Mouse (Mus musculus) liver, postnatal 0 days (tissue): Measurements from ENCODE around the gene Cic. TPM values are rescaled to one million over a fixed set of nuclear protein-coding genes. Genes with fewer than 3 reads are reported as not detected.

ENCODE experiments used
- ATAC-seq: fragments of 200-750 bp; cut with Nextera tagmentation; 2 replicates; pipeline ENCODE4 v1.8.0; 2017; ENCODE audit warnings: mild to moderate bottlenecking, moderate library complexity
- DNase-seq: peaks from one replicate; pipeline ENCODE4 v3.0.0-alpha.2; 2016
- H3K27ac ChIP-seq: fragments of 300-500 bp; sonication (generic); 2 replicates; pipeline ENCODE4 v1.5.1; 2014; ENCODE audit warnings: antibody characterized with exemption, moderate library complexity, mild to moderate bottlenecking, low read depth
- H3K27me3 ChIP-seq: fragments of 300-500 bp; sonication (generic); 2 replicates; pipeline ENCODE4 v1.6.1; 2014; ENCODE audit warnings: low read length, control low read depth, mixed read lengths; ENCODE audit not compliant: insufficient read depth
- H3K36me3 ChIP-seq: fragments of 300-500 bp; sonication (generic); replicated peaks from 2 replicates; pipeline ENCODE4 v1.6.1; 2014; ENCODE audit warnings: mild to moderate bottlenecking, control low read depth, low read length, moderate library complexity, mixed read lengths; ENCODE audit not compliant: insufficient read depth
- H3K4me1 ChIP-seq: fragments of 300-500 bp; sonication (generic); 2 replicates; pipeline ENCODE4 v1.6.1; 2014; ENCODE audit warnings: antibody characterized with exemption, mild to moderate bottlenecking, control low read depth; ENCODE audit not compliant: insufficient read depth
- H3K4me2 ChIP-seq: fragments of 300-500 bp; sonication (generic); 2 replicates; pipeline ENCODE4 v1.6.1; 2014; ENCODE audit warnings: low read depth, mild to moderate bottlenecking, low read length, moderate library complexity, mixed read lengths
- H3K4me3 ChIP-seq: fragments of 300-500 bp; sonication (generic); 2 replicates; pipeline ENCODE4 v1.5.1; 2014; ENCODE audit warnings: low read depth, low read length
- H3K9ac ChIP-seq: fragments of 300-500 bp; sonication (generic); replicated peaks from 2 replicates; pipeline ENCODE4 v1.6.1; 2014; ENCODE audit warnings: mild to moderate bottlenecking, moderate library complexity
- H3K9me3 ChIP-seq: fragments of 300-500 bp; sonication (generic); 2 replicates; pipeline ENCODE4 v1.6.1; 2016; ENCODE audit warnings: mild to moderate bottlenecking, control low read depth, low read length, mixed read lengths
- CTCF ChIP-seq: sonication (generic); IDR thresholded peaks from 2 replicates; pipeline ENCODE4 v1.5.1; 2016; ENCODE audit warnings: antibody characterized with exemption, low read depth
- EP300 ChIP-seq: IDR thresholded peaks from 2 replicates; pipeline ENCODE4 v1.6.1; 2016; ENCODE audit warnings: antibody characterized with exemption, low read depth, mild to moderate bottlenecking
- WGBS: fragments of 180-500 bp; shearing (Covaris S2); extraction: QIAGEN DNeasy Blood & Tissue Kit; methylation state at CpG from one replicate; pipeline ENCODE4 v1.1.7; 2014; ENCODE audit not compliant: insufficient replicate concordance; 5-methylcytosine and 5-hydroxymethylcytosine counted together
- polyA plus RNA-seq: library from polyadenylated mRNA; unstranded; fragments of >200 nt; fragmentation: Nextera tagmentation; extraction: Ambion mirVana; gene quantifications from 2 replicates; pipeline ENCODE4 v1.2.1, GENCODE M21; 2015

The Cic gene
- polyA plus RNA-seq, 1 experiment from 2014 or later: 8.9 TPM

DNA sequence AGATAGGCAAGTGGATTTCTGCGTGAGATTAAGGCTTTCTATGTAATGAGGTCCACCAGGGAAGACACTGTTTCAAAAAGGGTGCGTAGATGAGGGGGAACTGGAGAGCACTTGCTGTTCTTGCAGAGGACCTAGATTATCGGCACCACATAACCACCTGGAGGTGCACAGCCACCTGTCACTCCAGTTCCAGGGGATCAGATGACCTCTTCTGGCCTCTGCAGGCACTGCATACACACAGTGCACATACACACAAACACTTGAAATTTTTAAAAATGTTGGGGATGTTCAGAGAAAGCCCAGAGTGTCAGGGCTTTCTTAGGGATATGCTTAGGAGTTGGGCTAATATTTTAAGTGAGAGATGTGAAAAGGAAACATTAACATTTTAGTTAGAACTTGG is 22.4 kb downstream of the Cic start:
- Histone ChIP-seq H3K4me2 (no peak overlapping the region), H3K27ac (no peak overlapping the region), H3K9ac (no peak overlapping the region), H3K36me3 (peaks cover 90% of the 10 kb centered on the region), H3K9me3 (no peaks in the 10 kb centered on the region), H3K4me1 (no peaks in the 10 kb centered on the region), H3K4me3 (no peak overlapping the region), H3K27me3 (no peaks in the 10 kb centered on the region)
- 91% methylated on average over 3 of the region's 3 CpGs for WGBS
- DNase-seq: no peak
- TF ChIP-seq CTCF (peak; percentile 37), EP300 (no peak)
- ATAC-seq: no peak

DNA sequence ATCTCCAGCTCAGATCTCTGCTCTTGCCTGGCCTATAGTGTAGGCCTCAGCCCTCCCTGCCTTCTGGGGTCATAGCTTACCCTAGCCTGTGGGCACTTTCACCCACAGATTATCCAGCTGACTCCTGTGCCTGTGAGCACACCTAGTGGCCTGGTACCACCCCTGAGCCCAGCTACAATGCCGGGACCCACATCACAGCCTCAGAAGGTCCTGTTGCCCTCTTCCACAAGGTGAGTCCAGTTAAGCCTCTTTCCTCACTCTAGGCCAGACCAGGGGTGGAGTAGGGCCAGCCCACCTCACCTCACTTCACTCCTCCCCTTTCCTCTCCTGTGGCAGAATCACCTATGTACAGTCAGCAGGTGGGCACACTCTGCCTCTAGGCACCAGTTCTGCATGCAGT is 23.0 kb downstream of the Cic start:
- Histone ChIP-seq H3K9me3 (no peaks in the 10 kb centered on the region), H3K4me2 (no peak overlapping the region), H3K27ac (no peak overlapping the region), H3K4me3 (no peak overlapping the region), H3K27me3 (no peaks in the 10 kb centered on the region), H3K4me1 (no peaks in the 10 kb centered on the region), H3K36me3 (peaks cover 85% of the 10 kb centered on the region), H3K9ac (no peak overlapping the region)
- TF ChIP-seq EP300 (no peak), CTCF (no peak)
- WGBS: 94% methylated on average over 1 of the region's 1 CpGs
- DNase-seq (no peak), ATAC-seq (no peak)

- peak; percentile 72 for DNase-seq
Observed at GRCm38 (mm10) chr7:25290911-25291310, 23.4 kb downstream of the Cic start.

GRCm38 (mm10) chr7:25292107-25292506 is 24.6 kb downstream of the Cic start:
- no peaks in the 10 kb centered on the region for H3K27me3 ChIP-seq
- no peak overlapping the region for H3K4me3 ChIP-seq
- peaks cover 7% of the 10 kb centered on the region for H3K4me1 ChIP-seq
- TF ChIP-seq EP300: no peak
- no peak for TF ChIP-seq CTCF
- H3K27ac ChIP-seq: no peak overlapping the region
- H3K4me2 ChIP-seq: no peak overlapping the region
- H3K36me3 ChIP-seq: peaks cover 68% of the 10 kb centered on the region
- no peak overlapping the region for H3K9ac ChIP-seq
- 65% methylated on average over 7 of the region's 7 CpGs for WGBS
- ATAC-seq (no peak), DNase-seq (no peak)
- no peaks in the 10 kb centered on the region for H3K9me3 ChIP-seq

More at GRCm38 (mm10) chr7:25290911-25291310, 23.4 kb downstream of the Cic start:
- no peaks in the 10 kb centered on the region for H3K4me1 ChIP-seq
- no peak overlapping the region for H3K27ac ChIP-seq
- ATAC-seq: no peak
- H3K9me3 ChIP-seq: no peaks in the 10 kb centered on the region
- H3K9ac ChIP-seq: no peak overlapping the region
- H3K36me3 ChIP-seq: peaks cover 80% of the 10 kb centered on the region
- H3K27me3 ChIP-seq: no peaks in the 10 kb centered on the region
- TF ChIP-seq EP300 (no peak), CTCF (no peak)
- WGBS: 68% methylated on average over 2 of the region's 2 CpGs
- no peak overlapping the region for H3K4me3 ChIP-seq
- H3K4me2 ChIP-seq: no peak overlapping the region

DNA sequence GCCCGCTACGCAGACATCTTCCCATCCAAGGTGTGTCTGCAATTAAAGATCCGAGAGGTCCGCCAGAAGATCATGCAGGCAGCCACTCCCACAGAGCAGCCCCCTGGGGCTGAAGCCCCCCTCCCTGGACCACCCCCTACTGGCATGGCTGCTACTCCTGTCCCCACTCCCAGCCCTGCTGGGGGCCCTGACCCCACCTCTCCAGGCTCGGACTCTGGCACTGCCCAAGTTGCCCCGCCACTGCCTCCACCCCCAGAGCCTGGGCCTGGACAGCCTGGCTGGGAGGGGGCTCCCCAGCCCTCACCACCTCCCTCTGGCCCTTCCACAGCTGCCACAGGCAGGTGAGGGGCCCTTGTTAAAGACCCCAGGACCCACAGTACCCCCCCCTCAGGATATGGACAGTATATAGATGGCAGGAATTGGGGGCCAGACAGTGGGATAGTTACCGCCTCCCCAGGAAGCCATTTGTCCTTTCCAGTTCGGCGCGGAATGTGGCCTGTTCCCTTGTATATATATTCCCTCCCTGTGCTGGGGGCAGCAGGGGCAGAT is 25.8 kb downstream of the Cic start:
- Histone ChIP-seq H3K9ac (no peak overlapping the region), H3K4me1 (peaks cover 12% of the 10 kb centered on the region), H3K27me3 (no peaks in the 10 kb centered on the region), H3K9me3 (no peaks in the 10 kb centered on the region), H3K4me2 (no peak overlapping the region), H3K36me3 (peaks cover 57% of the 10 kb centered on the region), H3K4me3 (no peak overlapping the region), H3K27ac (no peak overlapping the region)
- TF ChIP-seq CTCF (no peak), EP300 (no peak)
- 87% methylated on average over 10 of the region's 10 CpGs for WGBS
- no peak for DNase-seq
- no peak for ATAC-seq

- Histone ChIP-seq H3K9me3 (no peaks in the 10 kb centered on the region), H3K4me1 (peaks cover 12% of the 10 kb centered on the region), H3K4me2 (no peak overlapping the region), H3K27me3 (no peaks in the 10 kb centered on the region), H3K36me3 (peaks cover 44% of the 10 kb centered on the region), H3K4me3 (no peak overlapping the region), H3K27ac (no peak overlapping the region), H3K9ac (no peak overlapping the region)
- 85% methylated on average over 4 of the region's 4 CpGs for WGBS
- DNase-seq (no peak), ATAC-seq (no peak)
- no peak for TF ChIP-seq CTCF
- no peak for TF ChIP-seq EP300
Observed at GRCm38 (mm10) chr7:25294495-25294894, 27.0 kb downstream of the Cic start.
